In the genomic region with DNA sequence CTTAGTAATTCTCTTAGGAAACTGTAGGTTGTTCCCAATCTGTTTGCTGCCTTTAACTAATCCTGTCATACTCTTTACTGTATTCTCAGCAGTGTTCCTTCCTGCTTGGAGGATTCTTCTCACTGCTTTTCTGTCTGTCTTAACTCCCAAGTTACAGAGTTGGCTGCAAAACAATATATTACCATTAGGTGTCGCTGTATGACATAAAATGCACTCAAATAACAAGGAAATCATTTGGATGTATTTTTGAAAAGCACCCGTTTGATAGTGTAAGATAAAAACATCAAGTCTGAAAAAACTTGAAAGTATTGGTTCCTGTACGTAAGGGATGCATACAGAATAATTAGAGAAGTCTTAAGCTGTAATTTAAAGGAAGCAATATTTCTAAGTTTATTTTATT, we compare ENCODE assay signal across 9 mouse cellular contexts.
DNase-seq lines count a peak whose midpoint lies in the region; ATAC-seq lines count a peak whose summit lies in the region.
"Had no signal": no experiment of that assay in that cellular context is flagged by ENCODE, and none has a peak within 500 bp of the region (broad histone marks: within the 10 kb centered on the region; RNA-seq: fewer than 3 reads in every experiment).

No protein-coding gene starts in this region.

- peak; percentile 43 for ATAC-seq in forebrain, embryonic 16.5 days
- ATAC-seq in neural tube, embryonic 15.5 days (ENCODE audit: low FRiP score): peak; percentile 66
- no peak for ATAC-seq in activated CD4-positive, CD25-positive, alpha-beta regulatory T cell, adult 4 months

- no peaks in the 10 kb centered on the region for H3K27me3 ChIP-seq in forebrain, embryonic 16.5 days (replicated peaks; ENCODE audit: control insufficient read depth, insufficient read depth, low read length)
- no peaks in the 10 kb centered on the region for H3K27me3 ChIP-seq in neural tube, embryonic 15.5 days (replicated peaks)
- H3K27me3 ChIP-seq: limb, embryonic 12.5 days had no signal

- DNase-seq in heart, postnatal 10 days: peak; percentile 15 to 67
- DNase-seq in heart, postnatal 25 days (ENCODE audit: low spot score): no peak
- DNase-seq in urinary bladder, postnatal 25 days (ENCODE audit: low spot score): peak; percentile 5
- no peak for DNase-seq in urinary bladder, adult 2 months (ENCODE audit: low spot score)
- no peak for DNase-seq in frontal cortex, postnatal 14 days (ENCODE audit: low spot score in 2 of 2)

- H3K4me2 ChIP-seq in forebrain, embryonic 16.5 days (ENCODE audit: low read length): no peak overlapping the region
- H3K4me2 ChIP-seq in neural tube, embryonic 15.5 days: no peak overlapping the region
- H3K4me2 ChIP-seq: limb, embryonic 12.5 days had no signal

- no peaks in the 10 kb centered on the region for H3K36me3 ChIP-seq in forebrain, embryonic 16.5 days (ENCODE audit: control insufficient read depth, insufficient read depth)
- H3K36me3 ChIP-seq in neural tube, embryonic 15.5 days: no peaks in the 10 kb centered on the region
- H3K36me3 ChIP-seq: limb, embryonic 12.5 days had no signal

- no peak overlapping the region for H3K27ac ChIP-seq in forebrain, embryonic 16.5 days (ENCODE audit: low read length)
- no peak overlapping the region for H3K27ac ChIP-seq in neural tube, embryonic 15.5 days (replicated peaks)
- H3K27ac ChIP-seq: limb, embryonic 12.5 days had no signal

- H3K9me3 ChIP-seq in forebrain, embryonic 16.5 days (ENCODE audit: control insufficient read depth, low read length): no peaks in the 10 kb centered on the region
- no peaks in the 10 kb centered on the region for H3K9me3 ChIP-seq in neural tube, embryonic 15.5 days (replicated peaks)
- H3K9me3 ChIP-seq: limb, embryonic 12.5 days had no signal

- H3K4me1 ChIP-seq in forebrain, embryonic 16.5 days (replicated peaks; ENCODE audit: control insufficient read depth, insufficient read depth, low read length): no peaks in the 10 kb centered on the region
- H3K4me1 ChIP-seq in neural tube, embryonic 15.5 days: 0 out of 2 replicates have a peak, but pooled peaks cover 4% of the 10 kb centered on the region
- H3K4me1 ChIP-seq: limb, embryonic 12.5 days had no signal

- intact Hi-C loops in heart, postnatal 10 days (cut with DNase I): loop anchor here (5.0 kb wide), 5 partner anchors 377 to 1122 kb away; no protein-coding TSS in a partner anchor
- intact Hi-C loops in heart, postnatal 25 days (cut with DNase I): loop anchor here (5.0 kb wide), 4 partner anchors 377 to 1122 kb away; no protein-coding TSS in a partner anchor

- no peak overlapping the region for H3K9ac ChIP-seq in forebrain, embryonic 16.5 days (replicated peaks; ENCODE audit: low read depth, low read length)
- no peak overlapping the region for H3K9ac ChIP-seq in neural tube, embryonic 15.5 days (replicated peaks)
- H3K9ac ChIP-seq: limb, embryonic 12.5 days had no signal

- 9% methylated on average over 3 of the region's 3 CpGs for WGBS in forebrain, embryonic 16.5 days
- WGBS in neural tube, embryonic 15.5 days: 12% methylated on average over 3 of the region's 3 CpGs

- no peak overlapping the region for H3K4me3 ChIP-seq in forebrain, embryonic 16.5 days (replicated peaks; ENCODE audit: low read length)
- no peak overlapping the region for H3K4me3 ChIP-seq in neural tube, embryonic 15.5 days (replicated peaks)
- H3K4me3 ChIP-seq: limb, embryonic 12.5 days had no signal

Comparison
In these comparisons a context has a peak if more than half of its experiments do, and no peak if none do; other contexts are left out.
1. DNase-seq: peak in heart, postnatal 10 days (2 of 2) and urinary bladder, postnatal 25 days (single experiment); none in heart, postnatal 25 days (single experiment), urinary bladder, adult 2 months (single experiment) and frontal cortex, postnatal 14 days (0 of 2).